Mouse (Mus musculus): ENCODE results near the gene Itsn2. TPM values are rescaled to one million over a fixed set of nuclear protein-coding genes. Genes with fewer than 3 reads are reported as not detected.
"Not testable (repeated sequence)": the region's sequence is repeated elsewhere in the genome, so short reads cannot be mapped to it uniquely, and the experiment has no call there.

The Itsn2 gene
- polyA plus RNA-seq, 1 experiment from 2014 or later, result 18.8 TPM

- Histone ChIP-seq H3K36me3 (ENCODE audit: control insufficient read depth, insufficient read depth) (no peaks in the 10 kb centered on the region), H3K27ac (ENCODE audit: low read length) (no peak overlapping the region), H3K4me2 (ENCODE audit: low read depth, low read length) (no peak overlapping the region), H3K4me1 (ENCODE audit: control insufficient read depth, low read depth, low read length) (no peaks in the 10 kb centered on the region), H3K4me3 (ENCODE audit: low read depth, low read length) (no peak overlapping the region), H3K9ac (ENCODE audit: low read depth, low read length) (no peak overlapping the region), H3K9me3 (replicated peaks; ENCODE audit: control insufficient read depth, low read length) (no peaks in the 10 kb centered on the region), H3K27me3 (ENCODE audit: control insufficient read depth, insufficient read depth, low read depth, low read length) (no peaks in the 10 kb centered on the region)
- WGBS (ENCODE audit: insufficient replicate concordance), result 85% methylated on average over 14 of the region's 14 CpGs
- no peak for ATAC-seq (ENCODE audit: low read depth)
Observed at GRCm38 (mm10) chr12:4689341-4689740, 96.9 kb downstream of the Itsn2 start.

GRCm38 (mm10) chr12:4691193-4691592 is 98.8 kb downstream of the Itsn2 start:
- no peaks in the 10 kb centered on the region for H3K9me3 ChIP-seq (replicated peaks; ENCODE audit: control insufficient read depth, low read length)
- H3K27me3 ChIP-seq (ENCODE audit: control insufficient read depth, insufficient read depth, low read depth, low read length), result no peaks in the 10 kb centered on the region
- no peak overlapping the region for H3K27ac ChIP-seq (ENCODE audit: low read length)
- no peaks in the 10 kb centered on the region for H3K4me1 ChIP-seq (ENCODE audit: control insufficient read depth, low read depth, low read length)
- ATAC-seq (ENCODE audit: low read depth), result no peak
- H3K4me3 ChIP-seq (ENCODE audit: low read depth, low read length), result no peak overlapping the region
- H3K36me3 ChIP-seq (ENCODE audit: control insufficient read depth, insufficient read depth), result no peaks in the 10 kb centered on the region
- H3K4me2 ChIP-seq (ENCODE audit: low read depth, low read length), result no peak overlapping the region
- H3K9ac ChIP-seq (ENCODE audit: low read depth, low read length), result no peak overlapping the region
- WGBS (ENCODE audit: insufficient replicate concordance), result 77% methylated on average over 3 of the region's 3 CpGs

- no peaks in the 10 kb centered on the region for H3K27me3 ChIP-seq (ENCODE audit: control insufficient read depth, insufficient read depth, low read depth, low read length)
- WGBS (ENCODE audit: insufficient replicate concordance), result 86% methylated on average over 1 of the region's 1 CpGs
- no peaks in the 10 kb centered on the region for H3K36me3 ChIP-seq (ENCODE audit: control insufficient read depth, insufficient read depth)
- H3K9ac ChIP-seq (ENCODE audit: low read depth, low read length), result no peak overlapping the region
- no peaks in the 10 kb centered on the region for H3K4me1 ChIP-seq (ENCODE audit: control insufficient read depth, low read depth, low read length)
- H3K9me3 ChIP-seq (replicated peaks; ENCODE audit: control insufficient read depth, low read length), result no peaks in the 10 kb centered on the region
- no peak for ATAC-seq (ENCODE audit: low read depth)
- H3K4me3 ChIP-seq (ENCODE audit: low read depth, low read length), result no peak overlapping the region
- H3K4me2 ChIP-seq (ENCODE audit: low read depth, low read length), result no peak overlapping the region
- H3K27ac ChIP-seq (ENCODE audit: low read length), result no peak overlapping the region
Observed at GRCm38 (mm10) chr12:4694534-4694933, 102.1 kb downstream of the Itsn2 start.

- H3K27ac ChIP-seq (ENCODE audit: low read length); H3K4me2 ChIP-seq (ENCODE audit: low read depth, low read length); H3K27me3 ChIP-seq (ENCODE audit: control insufficient read depth, insufficient read depth, low read depth, low read length); ATAC-seq (ENCODE audit: low read depth); H3K9ac ChIP-seq (ENCODE audit: low read depth, low read length); H3K9me3 ChIP-seq (replicated peaks; ENCODE audit: control insufficient read depth, low read length); H3K4me1 ChIP-seq (ENCODE audit: control insufficient read depth, low read depth, low read length); H3K36me3 ChIP-seq (ENCODE audit: control insufficient read depth, insufficient read depth); H3K4me3 ChIP-seq (ENCODE audit: low read depth, low read length): not testable (repeated sequence)
- 63% methylated on average over 6 of the region's 6 CpGs for WGBS (ENCODE audit: insufficient replicate concordance)
Observed at GRCm38 (mm10) chr12:4705626-4706025, 113.2 kb downstream of the Itsn2 start.

GRCm38 (mm10) chr12:4706175-4706574 is 113.7 kb downstream of the Itsn2 start:
- Histone ChIP-seq H3K9me3 (replicated peaks; ENCODE audit: control insufficient read depth, low read length) (no peaks in the 10 kb centered on the region), H3K36me3 (ENCODE audit: control insufficient read depth, insufficient read depth) (peaks cover 9% of the 10 kb centered on the region), H3K27ac (ENCODE audit: low read length) (no peak overlapping the region), H3K4me3 (ENCODE audit: low read depth, low read length) (no peak overlapping the region), H3K4me1 (ENCODE audit: control insufficient read depth, low read depth, low read length) (no peaks in the 10 kb centered on the region), H3K27me3 (ENCODE audit: control insufficient read depth, insufficient read depth, low read depth, low read length) (no peaks in the 10 kb centered on the region), H3K9ac (ENCODE audit: low read depth, low read length) (no peak overlapping the region), H3K4me2 (ENCODE audit: low read depth, low read length) (no peak overlapping the region)
- 77% methylated on average over 5 of the region's 5 CpGs for WGBS (ENCODE audit: insufficient replicate concordance)
- ATAC-seq (ENCODE audit: low read depth), result no peak

GRCm38 (mm10) chr12:4706901-4707300 is 114.5 kb downstream of the Itsn2 start:
- H3K4me3 ChIP-seq (ENCODE audit: low read depth, low read length), result no peak overlapping the region
- no peaks in the 10 kb centered on the region for H3K9me3 ChIP-seq (replicated peaks; ENCODE audit: control insufficient read depth, low read length)
- no peak overlapping the region for H3K27ac ChIP-seq (ENCODE audit: low read length)
- H3K4me2 ChIP-seq (ENCODE audit: low read depth, low read length), result no peak overlapping the region
- 83% methylated on average over 10 of the region's 10 CpGs for WGBS (ENCODE audit: insufficient replicate concordance)
- H3K4me1 ChIP-seq (ENCODE audit: control insufficient read depth, low read depth, low read length), result no peaks in the 10 kb centered on the region
- H3K36me3 ChIP-seq (ENCODE audit: control insufficient read depth, insufficient read depth), result peaks cover 10% of the 10 kb centered on the region
- H3K9ac ChIP-seq (ENCODE audit: low read depth, low read length), result no peak overlapping the region
- no peaks in the 10 kb centered on the region for H3K27me3 ChIP-seq (ENCODE audit: control insufficient read depth, insufficient read depth, low read depth, low read length)
- ATAC-seq (ENCODE audit: low read depth), result no peak

- H3K9ac ChIP-seq (ENCODE audit: low read depth, low read length), result no peak overlapping the region
- H3K27me3 ChIP-seq (ENCODE audit: control insufficient read depth, insufficient read depth, low read depth, low read length), result no peaks in the 10 kb centered on the region
- no peak overlapping the region for H3K4me2 ChIP-seq (ENCODE audit: low read depth, low read length)
- no peak for ATAC-seq (ENCODE audit: low read depth)
- no peak overlapping the region for H3K4me3 ChIP-seq (ENCODE audit: low read depth, low read length)
- peaks cover 13% of the 10 kb centered on the region for H3K36me3 ChIP-seq (ENCODE audit: control insufficient read depth, insufficient read depth)
- H3K4me1 ChIP-seq (ENCODE audit: control insufficient read depth, low read depth, low read length), result no peaks in the 10 kb centered on the region
- H3K9me3 ChIP-seq (replicated peaks; ENCODE audit: control insufficient read depth, low read length), result no peaks in the 10 kb centered on the region
- no peak overlapping the region for H3K27ac ChIP-seq (ENCODE audit: low read length)
- 75% methylated on average over 14 of the region's 14 CpGs for WGBS (ENCODE audit: insufficient replicate concordance)
Observed at GRCm38 (mm10) chr12:4707488-4708017, 115.1 kb downstream of the Itsn2 start.

GRCm38 (mm10) chr12:4708296-4708695 is 115.9 kb downstream of the Itsn2 start:
- Histone ChIP-seq H3K27me3 (ENCODE audit: control insufficient read depth, insufficient read depth, low read depth, low read length) (no peaks in the 10 kb centered on the region), H3K4me3 (ENCODE audit: low read depth, low read length) (no peak overlapping the region), H3K9me3 (replicated peaks; ENCODE audit: control insufficient read depth, low read length) (no peaks in the 10 kb centered on the region), H3K4me2 (ENCODE audit: low read depth, low read length) (no peak overlapping the region), H3K4me1 (ENCODE audit: control insufficient read depth, low read depth, low read length) (no peaks in the 10 kb centered on the region), H3K27ac (ENCODE audit: low read length) (no peak overlapping the region), H3K9ac (ENCODE audit: low read depth, low read length) (no peak overlapping the region), H3K36me3 (ENCODE audit: control insufficient read depth, insufficient read depth) (peaks cover 13% of the 10 kb centered on the region)
- ATAC-seq (ENCODE audit: low read depth), result no peak
- WGBS (ENCODE audit: insufficient replicate concordance), result 70% methylated on average over 4 of the region's 4 CpGs

GRCm38 (mm10) chr12:4708881-4709604 is 116.6 kb downstream of the Itsn2 start:
- Histone ChIP-seq H3K27ac (ENCODE audit: low read length) (no peak overlapping the region), H3K4me3 (ENCODE audit: low read depth, low read length) (no peak overlapping the region), H3K9me3 (replicated peaks; ENCODE audit: control insufficient read depth, low read length) (no peaks in the 10 kb centered on the region), H3K9ac (ENCODE audit: low read depth, low read length) (no peak overlapping the region), H3K27me3 (ENCODE audit: control insufficient read depth, insufficient read depth, low read depth, low read length) (no peaks in the 10 kb centered on the region), H3K4me1 (ENCODE audit: control insufficient read depth, low read depth, low read length) (no peaks in the 10 kb centered on the region), H3K36me3 (ENCODE audit: control insufficient read depth, insufficient read depth) (peaks cover 13% of the 10 kb centered on the region), H3K4me2 (ENCODE audit: low read depth, low read length) (no peak overlapping the region)
- no peak for ATAC-seq (ENCODE audit: low read depth)
- 62% methylated on average over 8 of the region's 8 CpGs for WGBS (ENCODE audit: insufficient replicate concordance)
